Mouse (Mus musculus) liver, embryonic 13.5 days (tissue): ENCODE measurements around the gene Mxra8. TPM values are rescaled to one million over a fixed set of nuclear protein-coding genes. Genes with fewer than 3 reads are reported as not detected.

ENCODE experiments used
- ATAC-seq: fragments of 200-750 bp; cut with Nextera tagmentation; 2 replicates; pipeline ENCODE4 v1.8.0; 2017; ENCODE audit warnings: low read depth, mild to moderate bottlenecking, moderate number of reproducible peaks, moderate library complexity
- DNase-seq: peaks from one replicate; pipeline ENCODE4 v3.0.0; 2022
- H3K27ac ChIP-seq: fragments of 300-500 bp; sonication (generic); 2 replicates; pipeline ENCODE4 v1.5.1; 2015; ENCODE audit warnings: moderate library complexity, mild to moderate bottlenecking, inconsistent platforms
- H3K27me3 ChIP-seq: fragments of 300-500 bp; sonication (generic); 2 replicates; pipeline ENCODE4 v1.6.1; 2015; ENCODE audit warnings: mild to moderate bottlenecking, inconsistent platforms
- H3K36me3 ChIP-seq: fragments of 300-500 bp; sonication (generic); 2 replicates; pipeline ENCODE4 v1.6.1; 2015; ENCODE audit warnings: mild to moderate bottlenecking, inconsistent platforms
- H3K4me1 ChIP-seq: fragments of 300-500 bp; sonication (generic); replicated peaks from 2 replicates; pipeline ENCODE4 v1.6.1; 2015; ENCODE audit warnings: inconsistent platforms
- H3K4me2 ChIP-seq: fragments of 300-500 bp; sonication (generic); 2 replicates; pipeline ENCODE4 v1.6.1; 2015; ENCODE audit warnings: inconsistent platforms, mild to moderate bottlenecking, moderate library complexity
- H3K4me3 ChIP-seq: fragments of 300-500 bp; sonication (generic); replicated peaks from 2 replicates; pipeline ENCODE4 v1.5.1; 2015; ENCODE audit warnings: mild to moderate bottlenecking, inconsistent platforms
- H3K9ac ChIP-seq: fragments of 300-500 bp; sonication (generic); 2 replicates; pipeline ENCODE4 v1.6.1; 2015; ENCODE audit warnings: mild to moderate bottlenecking, inconsistent platforms
- H3K9me3 ChIP-seq: fragments of 300-500 bp; sonication (generic); replicated peaks from 2 replicates; pipeline ENCODE4 v1.6.1; 2016; ENCODE audit warnings: inconsistent platforms
- WGBS: fragments of 180-500 bp; shearing (Covaris S2); methylation state at CpG from one replicate; pipeline ENCODE4 v1.1.7; 2015; ENCODE audit not compliant: insufficient replicate concordance; 5-methylcytosine and 5-hydroxymethylcytosine counted together
- microRNA-seq: library from miRNA; unstranded; fragments of <30 nt; microRNA quantifications from one replicate; pipeline ENCODE4, GENCODE M21; 2016
- polyA plus RNA-seq: library from polyadenylated mRNA; unstranded; fragments of >200 nt; fragmentation: Nextera tagmentation; extraction: Ambion mirVana; gene quantifications from 2 replicates; pipeline ENCODE4 v1.2.1, GENCODE M21; 2015

The Mxra8 gene
- polyA plus RNA-seq, 1 experiment from 2014 or later = 5.6 TPM

GRCm38 (mm10) chr4:155892438-155893211 lies 53.1 kb downstream of the Mxra8 start:
- DNase-seq (peak; percentile 39), ATAC-seq (peak; percentile 33)
- peak overlapping the region; percentile 97 for H3K27ac ChIP-seq
- H3K36me3 ChIP-seq = peaks cover 45% of the 10 kb centered on the region
- H3K9me3 ChIP-seq = no peaks in the 10 kb centered on the region
- WGBS = 5% methylated on average over 37 of the region's 37 CpGs
- peak overlapping the region; percentile 100 for H3K4me2 ChIP-seq
- no peaks in the 10 kb centered on the region for H3K27me3 ChIP-seq
- peak overlapping the region; percentile 95 for H3K4me3 ChIP-seq
- peak overlapping the region; percentile 95 for H3K9ac ChIP-seq
- peaks cover 58% of the 10 kb centered on the region for H3K4me1 ChIP-seq

GRCm38 (mm10) chr4:155893212-155893690 lies 53.8 kb downstream of the Mxra8 start:
- Histone ChIP-seq H3K4me1 (peaks cover 58% of the 10 kb centered on the region), H3K9ac (peak overlapping the region; percentile 95), H3K27me3 (no peaks in the 10 kb centered on the region), H3K4me3 (peak overlapping the region; percentile 95), H3K4me2 (peak overlapping the region; percentile 100), H3K27ac (peak overlapping the region; percentile 97), H3K36me3 (peaks cover 43% of the 10 kb centered on the region), H3K9me3 (no peaks in the 10 kb centered on the region)
- DNase-seq (no peak), ATAC-seq (no peak)
- WGBS = 68% methylated on average over 8 of the region's 8 CpGs

Small RNA genes within 50 kb of the gene (microRNA-seq; reads per million reads assigned to microRNA genes)
- gene Gm27743 = not detected

Other genes starting within 250 kb of the Mxra8 start
- gene Slc35e2, start 238.3 kb upstream of the Mxra8 start, polyA plus RNA-seq = 4.4 and 5.9 TPM in 2 replicates
- 30.6 and 36.2 TPM in 2 replicates for gene Cdk11b, start 214.8 kb upstream of the Mxra8 start, polyA plus RNA-seq
- not detected in 2 replicates for gene Gm10563, start 194.3 kb upstream of the Mxra8 start, polyA plus RNA-seq
- 4.9 and 6.0 TPM in 2 replicates for gene Mmp23, start 186.3 kb upstream of the Mxra8 start, polyA plus RNA-seq
- 3.2 and 3.7 TPM in 2 replicates for gene Mib2, start 170.5 kb upstream of the Mxra8 start, polyA plus RNA-seq
- 0.39 and 0.49 TPM in 2 replicates for gene Fndc10, start 145.3 kb upstream of the Mxra8 start, polyA plus RNA-seq
- 77.7 TPM in 2 replicates for gene Ssu72, start 134.9 kb upstream of the Mxra8 start, polyA plus RNA-seq
- 0.07 and 0.18 TPM in 2 replicates for gene Tmem240, start 104.9 kb upstream of the Mxra8 start, polyA plus RNA-seq
- 73.2 and 75.6 TPM in 2 replicates for gene Atad3a, start 78.6 kb upstream of the Mxra8 start, polyA plus RNA-seq
- gene Vwa1, start 65.0 kb upstream of the Mxra8 start, polyA plus RNA-seq = 0.43 and 0.45 TPM in 2 replicates
- gene Tmem88b, start 53.8 kb upstream of the Mxra8 start, polyA plus RNA-seq = 0.08 and 0.14 TPM in 2 replicates
- gene Ankrd65, start 49.2 kb upstream of the Mxra8 start, polyA plus RNA-seq = not detected in 2 replicates
- 225 and 227 TPM in 2 replicates for gene Mrpl20, start 36.8 kb upstream of the Mxra8 start, polyA plus RNA-seq
- gene Ccnl2, start 27.2 kb upstream of the Mxra8 start, polyA plus RNA-seq = 62.9 and 68.8 TPM in 2 replicates
- gene Aurkaip1, start 8.4 kb upstream of the Mxra8 start, polyA plus RNA-seq = 147 and 148 TPM in 2 replicates
- gene Dvl1, start 7.7 kb downstream of the Mxra8 start, polyA plus RNA-seq = 1.8 and 2.4 TPM in 2 replicates
- 0.05 and 0.09 TPM in 2 replicates for gene Tas1r3, start 23.7 kb downstream of the Mxra8 start, polyA plus RNA-seq
- 8.4 and 10.2 TPM in 2 replicates for gene Cptp, start 29.8 kb downstream of the Mxra8 start, polyA plus RNA-seq
- 40.0 and 41.9 TPM in 2 replicates for gene Ints11, start 29.9 kb downstream of the Mxra8 start, polyA plus RNA-seq
- 25.4 and 25.7 TPM in 2 replicates for gene Pusl1, start 52.1 kb downstream of the Mxra8 start, polyA plus RNA-seq
- gene Acap3, start 52.1 kb downstream of the Mxra8 start, polyA plus RNA-seq = 7.6 and 7.8 TPM in 2 replicates
- gene Ube2j2, start 104.2 kb downstream of the Mxra8 start, polyA plus RNA-seq = 68.1 and 70.3 TPM in 2 replicates
- gene C1qtnf12, start 122.6 kb downstream of the Mxra8 start, polyA plus RNA-seq = 55.3 and 58.7 TPM in 2 replicates
- gene B3galt6, start 153.0 kb downstream of the Mxra8 start, polyA plus RNA-seq = 5.5 and 6.2 TPM in 2 replicates
- 88.2 and 91.6 TPM in 2 replicates for gene Sdf4, start 153.2 kb downstream of the Mxra8 start, polyA plus RNA-seq
- gene Tnfrsf4, start 174.2 kb downstream of the Mxra8 start, polyA plus RNA-seq = 0.09 and 0.20 TPM in 2 replicates
- 0.60 and 0.65 TPM in 2 replicates for gene Tnfrsf18, start 186.5 kb downstream of the Mxra8 start, polyA plus RNA-seq
- gene Ttll10, start 219.7 kb downstream of the Mxra8 start, polyA plus RNA-seq = 0.12 and 0.20 TPM in 2 replicates